ENCODE assay signal across 8 mouse cellular contexts in the genomic region with DNA sequence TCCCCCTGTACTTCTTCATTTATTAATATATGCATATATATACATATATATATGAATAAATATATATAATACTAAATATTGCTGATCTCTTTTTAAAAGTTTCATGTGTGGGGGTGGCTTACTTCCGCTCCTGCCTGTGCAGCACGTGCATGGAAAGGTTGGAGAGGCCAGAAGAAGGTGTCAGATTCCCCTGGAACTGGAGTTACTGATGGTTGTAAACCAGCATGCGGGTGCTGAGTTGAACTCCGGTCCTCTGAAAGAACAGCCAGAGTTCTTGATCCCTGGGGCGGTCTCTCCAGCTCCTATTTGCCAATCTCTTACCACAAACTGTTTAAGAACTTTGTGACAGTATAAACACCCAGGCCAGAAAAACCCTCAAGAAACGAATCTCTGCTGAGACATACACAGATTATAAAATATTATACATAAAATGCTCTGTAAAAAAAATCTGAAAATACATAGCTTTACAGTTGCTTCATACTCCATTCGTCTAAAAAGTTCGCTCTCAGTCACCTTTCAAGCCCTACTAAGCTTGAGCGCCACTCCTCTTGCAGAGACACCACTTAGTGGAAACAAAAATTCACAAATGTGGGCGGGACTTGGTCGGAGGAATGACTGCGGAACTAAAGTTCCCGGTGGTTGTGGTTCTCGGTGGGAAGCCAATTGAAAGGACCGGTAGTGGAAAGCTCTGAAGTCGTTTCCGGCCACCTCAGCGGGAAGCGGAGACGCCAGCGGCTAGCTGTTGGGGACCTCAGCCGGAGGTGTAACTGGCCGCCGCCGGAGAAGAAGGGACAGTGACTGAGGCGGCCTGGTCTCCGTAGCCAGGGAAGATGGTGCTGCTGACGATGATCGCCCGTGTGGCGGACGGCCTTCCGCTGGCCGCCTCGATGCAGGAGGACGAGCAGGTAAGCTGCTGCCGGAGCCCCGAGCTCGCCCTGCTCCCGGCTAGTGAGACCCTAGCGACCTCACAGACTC. TPM values are rescaled to one million over a fixed set of nuclear protein-coding genes. Genes with fewer than 3 reads are reported as not detected.
DNase-seq lines count a peak whose midpoint lies in the region; ATAC-seq and TF ChIP-seq lines count a peak whose summit lies in the region.

A gene (plus strand): TSS at position 675 of the 975 bp plus-strand sequence.

- DNase-seq in ZHBTc4 (ENCODE audit: low read depth, low spot score), result peak; percentile 94
- peak; percentile 91 for DNase-seq in gastrocnemius, adult 2 months
- DNase-seq in hindbrain, postnatal 0 days (ENCODE audit: low spot score), result peak; percentile 95
- DNase-seq in left cerebral cortex, adult 2 months (ENCODE audit: extremely low spot score in 1 of 2, low spot score in 2 of 2), result peak; percentile 88 to 89
- DNase-seq in right cerebral cortex, adult 2 months (ENCODE audit: low spot score in 2 of 2), result peak; percentile 92 to 95
- peak; percentile 90 for DNase-seq in urinary bladder, postnatal 14 days (ENCODE audit: low spot score)

- H3K4me1 ChIP-seq in hindbrain, postnatal 0 days (ENCODE audit: insufficient read depth, low read length), result peaks cover 10% of the 10 kb centered on the region; the same call in 1 of the 2 replicates

- no peaks in the 10 kb centered on the region for H3K36me3 ChIP-seq in hindbrain, postnatal 0 days (ENCODE audit: insufficient read depth, low read length)

- peak; percentile 99 for ATAC-seq in common myeloid progenitor, adult 5-6 weeks (replicated peaks; ENCODE audit: low read depth, poor library complexity, severe bottlenecking)
- peak; percentile 88 for ATAC-seq in hindbrain, postnatal 0 days
- ATAC-seq in megakaryocyte, adult 5-6 weeks (ENCODE audit: poor library complexity, severe bottlenecking), result peak; percentile 99

- H3K27ac ChIP-seq in gastrocnemius, adult 2 months, result peak within 1 kb of the TSS; percentile 91
- H3K27ac ChIP-seq in hindbrain, postnatal 0 days, result peak within 1 kb of the TSS; percentile 70
- H3K27ac ChIP-seq in left cerebral cortex, adult 2 months, result peak within 1 kb of the TSS; percentile 85

- no peaks in the 10 kb centered on the region for H3K27me3 ChIP-seq in hindbrain, postnatal 0 days (ENCODE audit: insufficient read depth, low read length)

- intact Hi-C loops in gastrocnemius, adult 2 months (cut with DNase I), result no loop called here
- intact Hi-C loops in left cerebral cortex, adult 2 months (cut with DNase I), result no loop called here

- no peak; the same call in 1 of the 2 replicates for TF ChIP-seq CTCF in gastrocnemius, adult 2 months (IDR thresholded peaks at IDR 0.05)
- no peak for TF ChIP-seq CTCF in hindbrain, postnatal 0 days (IDR thresholded peaks at IDR 0.05; ENCODE audit: low read depth)
- no peak for TF ChIP-seq CTCF in left cerebral cortex, adult 2 months (IDR thresholded peaks at IDR 0.05)

- 7% methylated on average over 41 of the region's 41 CpGs for WGBS in hindbrain, postnatal 0 days

- peak within 1 kb of the TSS; percentile 91 for H3K4me2 ChIP-seq in hindbrain, postnatal 0 days (ENCODE audit: low read depth, low read length)

- H3K9me3 ChIP-seq in hindbrain, postnatal 0 days (ENCODE audit: low read length), result no peaks in the 10 kb centered on the region

- peak within 1 kb of the TSS; percentile 94 for H3K9ac ChIP-seq in hindbrain, postnatal 0 days (replicated peaks; ENCODE audit: low read length)

- H3K4me3 ChIP-seq in gastrocnemius, adult 2 months, result peak within 1 kb of the TSS; percentile 90
- peak within 1 kb of the TSS; percentile 96 for H3K4me3 ChIP-seq in hindbrain, postnatal 0 days (ENCODE audit: low read length)
- peak within 1 kb of the TSS; percentile 96 for H3K4me3 ChIP-seq in left cerebral cortex, adult 2 months

RNA-seq across cellular contexts. Expression of the gene that starts here (rescaled TPM):
- 40.5 and 56.4 TPM in 2 replicates for total RNA-seq in common myeloid progenitor, adult 5-6 weeks (2017)
- 10 to 100 TPM; 24.2 to 32.1 TPM for total RNA-seq in gastrocnemius, adult 2 months (2021)
- 50.9 and 54.6 TPM in 2 replicates for total RNA-seq in hindbrain, postnatal 0 days (2014; rRNA removed)
- polyA plus RNA-seq in hindbrain, postnatal 0 days (2015; fragmentation: Nextera tagmentation; extraction: Ambion mirVana), result 94.7 and 95.1 TPM in 2 replicates
- 10 to 100 TPM; 80.1 to 90.2 TPM for total RNA-seq in left cerebral cortex, adult 2 months (2021)
- total RNA-seq in megakaryocyte, adult 5-6 weeks (2015), result 83.9 and 98.2 TPM in 2 replicates
- total RNA-seq in megakaryocyte, adult 5-6 weeks (2017), result 51.7 and 69.2 TPM in 2 replicates

Comparison
In these comparisons a context has a peak if more than half of its experiments do, and no peak if none do; other contexts are left out.
1. Peak in every context shown above with its lines: DNase-seq, ATAC-seq, H3K4me3 ChIP-seq and H3K27ac ChIP-seq.